16 mouse cellular contexts compared by ENCODE assay signal in the genomic region with DNA sequence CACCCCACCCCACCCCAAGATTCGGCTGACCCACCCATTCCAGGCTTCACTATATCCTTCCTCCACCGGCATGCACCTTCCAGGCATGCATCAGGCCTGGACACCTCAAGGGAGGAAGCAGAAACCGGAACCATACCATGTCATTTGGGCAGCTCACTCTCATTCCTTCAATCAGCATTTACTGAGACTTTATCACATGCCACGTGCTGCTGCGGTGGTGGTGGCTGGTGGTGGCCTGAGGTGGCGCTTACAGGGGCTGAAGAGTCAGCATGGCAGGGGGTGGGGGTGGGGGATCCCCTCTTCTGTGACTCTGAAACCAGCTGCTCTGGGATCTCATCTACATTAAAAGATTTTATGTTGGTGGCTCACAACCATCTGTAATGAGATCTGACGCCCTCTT. TPM values are rescaled to one million over a fixed set of nuclear protein-coding genes. Genes with fewer than 3 reads are reported as not detected.
"Had no signal": no experiment of that assay in that cellular context is flagged by ENCODE, and none has a peak within 500 bp of the region (broad histone marks: within the 10 kb centered on the region; RNA-seq: fewer than 3 reads in every experiment).

No protein-coding gene starts in this region.

- H3K4me2 ChIP-seq: lung, embryonic 15.5 days; midbrain, embryonic 11.5 days; midbrain, embryonic 13.5 days; midbrain, embryonic 15.5 days; neural tube, embryonic 12.5 days had no signal

- H3K27me3 ChIP-seq: lung, embryonic 15.5 days; megakaryocyte, embryonic 14.5 days; midbrain, embryonic 13.5 days; midbrain, embryonic 15.5 days; neural tube, embryonic 12.5 days had no signal

- H3K4me1 ChIP-seq: megakaryocyte, embryonic 14.5 days had no signal

- H3K27ac ChIP-seq: lung, embryonic 15.5 days; midbrain, embryonic 13.5 days; midbrain, embryonic 15.5 days; neural tube, embryonic 12.5 days had no signal

- H3K4me3 ChIP-seq: lung, embryonic 15.5 days; megakaryocyte, embryonic 14.5 days; midbrain, embryonic 13.5 days; midbrain, embryonic 15.5 days; neural tube, embryonic 12.5 days had no signal

- H3K9me3 ChIP-seq: lung, embryonic 15.5 days; midbrain, embryonic 13.5 days; midbrain, embryonic 15.5 days; neural tube, embryonic 12.5 days had no signal

- H3K9ac ChIP-seq: liver, postnatal 0 days; lung, embryonic 15.5 days; midbrain, embryonic 13.5 days; midbrain, embryonic 15.5 days; neural tube, embryonic 12.5 days had no signal

- ATAC-seq: liver, postnatal 0 days; lung, postnatal 0 days; midbrain, embryonic 15.5 days had no signal

- H3K36me3 ChIP-seq: lung, embryonic 15.5 days; midbrain, embryonic 13.5 days; midbrain, embryonic 15.5 days; neural tube, embryonic 12.5 days had no signal

- DNase-seq: liver, postnatal 0 days; lung, adult 2 months; lung, postnatal 14 days; lung, postnatal 36 days; right cerebral cortex, postnatal 14 days; thymus, adult 18-20 months; thymus, postnatal 14 days; thymus, postnatal 36 days had no signal

RNA-seq across cellular contexts. Expression of gene Daam2, which starts 42.1 kb away (rescaled TPM):
- total RNA-seq: neutrophil, adult 5-6 weeks had no signal
